8 mouse cellular contexts compared by ENCODE assay signal in the genomic region with DNA sequence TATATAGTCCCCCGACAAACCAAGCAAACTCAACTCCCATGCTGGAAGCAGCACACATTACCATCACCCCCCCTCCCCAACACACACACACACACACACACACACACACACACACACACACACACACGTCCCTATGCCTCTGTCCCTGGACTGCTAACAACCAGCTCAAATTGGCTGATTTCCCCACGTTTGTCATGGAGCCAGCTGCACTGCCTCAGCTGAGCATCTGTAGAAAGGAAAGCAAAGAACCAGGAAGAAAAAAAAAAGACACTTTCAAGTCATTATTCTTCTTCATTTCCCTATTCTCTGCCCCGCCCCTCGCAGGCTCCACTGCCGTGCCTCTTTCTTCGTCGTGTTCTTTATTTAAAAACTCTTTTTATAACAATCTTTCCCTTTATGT.
DNase-seq lines count a peak whose midpoint lies in the region; ATAC-seq and TF ChIP-seq lines count a peak whose summit lies in the region.

No protein-coding gene starts in this region.

- peak; percentile 32 for DNase-seq in adrenal gland, adult 2 months
- no peak for DNase-seq in adrenal gland, postnatal 4 days (ENCODE audit: low spot score in 2 of 2)
- peak; percentile 78 for DNase-seq in liver, adult 2 months (ENCODE audit: extremely low read depth, low read depth, low spot score)
- DNase-seq in heart, adult 8-10 months (ENCODE audit: low spot score), result peak; percentile 61
- peak; percentile 74 to 78 for DNase-seq in kidney, postnatal 25 days
- DNase-seq in c-Kit-positive CD71-positive TER-119-positive erythroid progenitor cells, embryonic 14.5 days (ENCODE audit: low spot score), result no peak

- H3K4me3 ChIP-seq in liver, adult 2 months (ENCODE audit: insufficient read depth, low read depth, low read length), result no peak overlapping the region
- no peak overlapping the region for H3K4me3 ChIP-seq in liver, embryonic 12.5 days
- H3K4me3 ChIP-seq in neural tube, embryonic 15.5 days (replicated peaks), result no peak overlapping the region

- no peak for ATAC-seq in liver, embryonic 12.5 days
- ATAC-seq in neural tube, embryonic 15.5 days (ENCODE audit: low FRiP score), result no peak

- H3K9me3 ChIP-seq in liver, embryonic 12.5 days (replicated peaks), result no peaks in the 10 kb centered on the region
- H3K9me3 ChIP-seq in neural tube, embryonic 15.5 days (replicated peaks), result no peaks in the 10 kb centered on the region

- no peak for TF ChIP-seq CTCF in liver, adult 2 months (IDR thresholded peaks at IDR 0.05; ENCODE audit: low read depth, low read length)

- no peak for TF ChIP-seq POLR2A in liver, adult 2 months (IDR thresholded peaks at IDR 0.05; ENCODE audit: extremely low read depth, insufficient read depth, low read length)

- no peak overlapping the region for H3K9ac ChIP-seq in liver, adult 2 months (ENCODE audit: low read depth, low read length)
- no peak overlapping the region for H3K9ac ChIP-seq in liver, embryonic 12.5 days
- no peak overlapping the region for H3K9ac ChIP-seq in neural tube, embryonic 15.5 days (replicated peaks)

- H3K4me2 ChIP-seq in liver, embryonic 12.5 days, result no peak overlapping the region
- H3K4me2 ChIP-seq in neural tube, embryonic 15.5 days, result peak overlapping the region; percentile 23

- H3K4me1 ChIP-seq in liver, adult 2 months (ENCODE audit: control insufficient read depth, insufficient read depth, low read length), result peaks cover 12% of the 10 kb centered on the region
- 0 out of 2 replicates have a peak, but pooled peaks cover 3% of the 10 kb centered on the region for H3K4me1 ChIP-seq in liver, embryonic 12.5 days
- peaks cover 12% of the 10 kb centered on the region; the same call in 1 of the 2 replicates for H3K4me1 ChIP-seq in neural tube, embryonic 15.5 days

- H3K27ac ChIP-seq in liver, adult 2 months (replicated peaks; ENCODE audit: insufficient read depth, low read depth, low read length), result peak overlapping the region; percentile 57; the same call in 1 of the 2 replicates
- H3K27ac ChIP-seq in liver, embryonic 12.5 days, result no peak overlapping the region
- no peak overlapping the region for H3K27ac ChIP-seq in neural tube, embryonic 15.5 days (replicated peaks)

- H3K27me3 ChIP-seq in liver, adult 2 months (ENCODE audit: control insufficient read depth, insufficient read depth, low read length), result no peaks in the 10 kb centered on the region
- H3K27me3 ChIP-seq in liver, embryonic 12.5 days (replicated peaks), result no peaks in the 10 kb centered on the region
- no peaks in the 10 kb centered on the region for H3K27me3 ChIP-seq in neural tube, embryonic 15.5 days (replicated peaks)

- no peaks in the 10 kb centered on the region for H3K79me2 ChIP-seq in liver, adult 2 months (ENCODE audit: control insufficient read depth, insufficient read depth, low read length)

- H3K36me3 ChIP-seq in liver, adult 2 months (ENCODE audit: control insufficient read depth, insufficient read depth, low read length), result no peaks in the 10 kb centered on the region
- H3K36me3 ChIP-seq in liver, embryonic 12.5 days, result no peaks in the 10 kb centered on the region
- H3K36me3 ChIP-seq in neural tube, embryonic 15.5 days, result no peaks in the 10 kb centered on the region

- 51% methylated on average over 8 of the region's 8 CpGs for WGBS in liver, adult 2 months
- WGBS in liver, embryonic 12.5 days (ENCODE audit: insufficient replicate concordance), result 50% methylated on average over 8 of the region's 8 CpGs
- 29% methylated on average over 8 of the region's 8 CpGs for WGBS in neural tube, embryonic 15.5 days

Comparison
In these comparisons a context has a peak if more than half of its experiments do, and no peak if none do; other contexts are left out.
1. DNase-seq: peak in adrenal gland, adult 2 months (single experiment), liver, adult 2 months (single experiment), heart, adult 8-10 months (single experiment) and kidney, postnatal 25 days (2 of 2); none in adrenal gland, postnatal 4 days (0 of 2) and c-Kit-positive CD71-positive TER-119-positive erythroid progenitor cells, embryonic 14.5 days (single experiment).